Mouse (Mus musculus) small intestine, adult 2 months (tissue): ENCODE results near the gene Mri1.

ENCODE experiments used
- CTCF ChIP-seq: fragments of 200-500 bp; IDR thresholded peaks from 2 replicates; pipeline ENCODE4 v1.5.1; 2012; ENCODE audit warnings: low read depth, mild to moderate bottlenecking, control low read depth, inconsistent platforms, low read length, moderate library complexity, mixed read lengths; ENCODE audit not compliant: insufficient replicate concordance, insufficient read length; ENCODE audit errors: extremely low read depth
- POLR2A ChIP-seq: fragments of 200-500 bp; IDR thresholded peaks from 2 replicates; pipeline ENCODE4 v1.6.1; 2012; ENCODE audit warnings: low read depth, mild to moderate bottlenecking, control low read depth, inconsistent platforms, low read length, moderate library complexity

- TF ChIP-seq CTCF (no peak), POLR2A (peak; percentile 94)
Measured at GRCm38 (mm10) chr8:84200652-84201544, 56.2 kb downstream of the Mri1 start.
